Mouse (Mus musculus) fibroblast of lung, adult 2 months (primary cell): ENCODE results near the gene Pdss1.

Experiments used
- DNase-seq: peaks from one replicate; pipeline ENCODE4 v3.0.0-alpha.2; 2011; ENCODE audit warnings: low read depth

The Pdss1 gene

GRCm38 (mm10) chr2:22961681-22962080 is 66.4 kb downstream of the Pdss1 start:
- DNase-seq: no peak

- DNase-seq: no peak
Measured at GRCm38 (mm10) chr2:22962242-22962641, 66.9 kb downstream of the Pdss1 start.

DNA sequence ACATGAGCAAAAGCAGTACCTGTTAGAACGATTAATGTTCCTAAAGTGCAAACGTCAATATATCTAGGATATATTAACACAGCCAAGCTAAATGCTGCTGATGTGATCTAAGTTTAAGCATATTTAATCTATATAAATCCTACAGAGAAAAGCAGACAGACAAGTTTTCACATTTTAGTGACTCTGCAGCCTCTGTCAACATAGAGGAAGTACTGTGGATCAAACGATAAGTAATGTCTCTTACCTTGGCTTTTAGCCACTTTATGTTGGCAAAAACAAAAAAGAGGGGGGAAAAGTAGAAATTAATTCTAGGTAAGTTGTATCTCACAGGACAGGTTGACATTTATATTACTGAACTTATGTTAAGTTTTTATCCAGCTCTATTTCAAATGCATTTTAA is 67.6 kb downstream of the Pdss1 start:
- no peak for DNase-seq

GRCm38 (mm10) chr2:22977387-22977973 is 82.2 kb downstream of the Pdss1 start:
- DNase-seq: no peak

GRCm38 (mm10) chr2:22985973-22986657 is 90.8 kb downstream of the Pdss1 start:
- peak; percentile 54 for DNase-seq
